Mouse (Mus musculus): ENCODE data around the gene Cd300e. TPM values are rescaled to one million over a fixed set of nuclear protein-coding genes. Genes with fewer than 3 reads are reported as not detected.

Cd300e gene
- total RNA-seq (2021): 0.33 TPM in 1 of 2 replicates, not detected in the other
- long read RNA-seq, partial matches to known transcripts: 1 of 4 reads
- long read RNA-seq, other reads (novel, unspliced or antisense): 3 of 4 reads

- no peak for DNase-seq
Measured at GRCm38 (mm10) chr11:115062077-115062476, at the start of gene Cd300e. TSS of gene Cd300e (minus strand) at chr11:115062177.

GRCm38 (mm10) chr11:115110271-115110670, 48.3 kb upstream of the Cd300e start:
- DNase-seq: no peak

GRCm38 (mm10) chr11:115108176-115108575, 46.2 kb upstream of the Cd300e start:
- no peak for DNase-seq

GRCm38 (mm10) chr11:115107403-115107916, 45.5 kb upstream of the Cd300e start:
- no peak for DNase-seq

- DNase-seq: no peak
Measured at GRCm38 (mm10) chr11:115106638-115107037, 44.7 kb upstream of the Cd300e start.

- DNase-seq: no peak
Measured at GRCm38 (mm10) chr11:115104769-115105563, 43.0 kb upstream of the Cd300e start.

GRCm38 (mm10) chr11:115103470-115104413, 41.8 kb upstream of the Cd300e start:
- no peak for DNase-seq

GRCm38 (mm10) chr11:115102116-115102515, 40.1 kb upstream of the Cd300e start:
- no peak for DNase-seq

GRCm38 (mm10) chr11:115101615-115102051, 39.7 kb upstream of the Cd300e start:
- DNase-seq: no peak

GRCm38 (mm10) chr11:115100741-115101140, 38.8 kb upstream of the Cd300e start:
- DNase-seq: no peak

GRCm38 (mm10) chr11:115100032-115100621, 38.1 kb upstream of the Cd300e start:
- DNase-seq: no peak

- no peak for DNase-seq
Measured at GRCm38 (mm10) chr11:115099241-115099840, 37.4 kb upstream of the Cd300e start.

GRCm38 (mm10) chr11:115098203-115098932, 36.4 kb upstream of the Cd300e start:
- no peak for DNase-seq

- no peak for DNase-seq
Measured at GRCm38 (mm10) chr11:115092140-115092539, 30.2 kb upstream of the Cd300e start.

GRCm38 (mm10) chr11:115091362-115091901, 29.5 kb upstream of the Cd300e start, which contains the start of gene Rab37:
TSS of gene Rab37 (plus strand) at chr11:115091431.
- DNase-seq: peak; percentile 45

GRCm38 (mm10) chr11:115089853-115090252, 27.9 kb upstream of the Cd300e start:
- no peak for DNase-seq

GRCm38 (mm10) chr11:115086213-115086612, 24.2 kb upstream of the Cd300e start:
- no peak for DNase-seq

GRCm38 (mm10) chr11:115085064-115085463, 23.1 kb upstream of the Cd300e start:
- no peak for DNase-seq

- DNase-seq: no peak
Measured at GRCm38 (mm10) chr11:115084595-115084994, 22.6 kb upstream of the Cd300e start.

GRCm38 (mm10) chr11:115083376-115084139, 21.6 kb upstream of the Cd300e start:
- peak; percentile 63 for DNase-seq

Measured in adrenal gland, postnatal 25 days (tissue).